Mouse (Mus musculus) intestine, embryonic 16.5 days (tissue): Measurements from ENCODE around the gene Adcy2. TPM values are rescaled to one million over a fixed set of nuclear protein-coding genes. Genes with fewer than 3 reads are reported as not detected.

Experiments used
- ATAC-seq: fragments of 200-750 bp; cut with Nextera tagmentation; 2 replicates; pipeline ENCODE4 v1.8.0; 2017; ENCODE audit warnings: moderate TSS enrichment, moderate library complexity
- H3K27ac ChIP-seq: fragments of 300-500 bp; sonication (generic); 2 replicates; pipeline ENCODE4 v1.5.1; 2014; ENCODE audit warnings: mild to moderate bottlenecking, low read length
- H3K27me3 ChIP-seq: fragments of 300-500 bp; sonication (generic); replicated peaks from 2 replicates; pipeline ENCODE4 v1.6.1; 2014; ENCODE audit warnings: low read length, control low read depth, mixed read lengths; ENCODE audit not compliant: control insufficient read depth, insufficient read depth
- H3K36me3 ChIP-seq: fragments of 300-500 bp; sonication (generic); 2 replicates; pipeline ENCODE4 v1.6.1; 2014; ENCODE audit warnings: low read length, control low read depth; ENCODE audit not compliant: control insufficient read depth, insufficient read depth
- H3K4me1 ChIP-seq: fragments of 300-500 bp; sonication (generic); 2 replicates; pipeline ENCODE4 v1.6.1; 2014; ENCODE audit warnings: low read length, control low read depth, mixed read lengths; ENCODE audit not compliant: control insufficient read depth, insufficient read depth
- H3K4me2 ChIP-seq: fragments of 300-500 bp; sonication (generic); 2 replicates; pipeline ENCODE4 v1.6.1; 2014; ENCODE audit warnings: low read depth, low read length, control low read depth
- H3K4me3 ChIP-seq: fragments of 300-500 bp; sonication (generic); 2 replicates; pipeline ENCODE4 v1.5.1; 2014; ENCODE audit warnings: mild to moderate bottlenecking, low read length
- H3K9ac ChIP-seq: fragments of 300-500 bp; sonication (generic); 2 replicates; pipeline ENCODE4 v1.6.1; 2014; ENCODE audit warnings: low read depth, low read length
- H3K9me3 ChIP-seq: fragments of 300-500 bp; sonication (generic); 2 replicates; pipeline ENCODE4 v1.6.1; 2016; ENCODE audit warnings: low read length, control low read depth; ENCODE audit not compliant: control insufficient read depth
- WGBS: fragments of 180-500 bp; shearing (Covaris S2); extraction: QIAGEN DNeasy Blood & Tissue Kit; methylation state at CpG from one replicate; pipeline ENCODE4 v1.1.7; 2014; 5-methylcytosine and 5-hydroxymethylcytosine counted together
- polyA plus RNA-seq: library from polyadenylated mRNA; unstranded; fragments of >200 nt; fragmentation: Nextera tagmentation; extraction: Ambion mirVana; gene quantifications from 2 replicates; pipeline ENCODE4 v1.2.1, GENCODE M21; 2015

Adcy2 gene
- polyA plus RNA-seq, 1 experiment from 2014 or later, result 1.1 TPM

DNA sequence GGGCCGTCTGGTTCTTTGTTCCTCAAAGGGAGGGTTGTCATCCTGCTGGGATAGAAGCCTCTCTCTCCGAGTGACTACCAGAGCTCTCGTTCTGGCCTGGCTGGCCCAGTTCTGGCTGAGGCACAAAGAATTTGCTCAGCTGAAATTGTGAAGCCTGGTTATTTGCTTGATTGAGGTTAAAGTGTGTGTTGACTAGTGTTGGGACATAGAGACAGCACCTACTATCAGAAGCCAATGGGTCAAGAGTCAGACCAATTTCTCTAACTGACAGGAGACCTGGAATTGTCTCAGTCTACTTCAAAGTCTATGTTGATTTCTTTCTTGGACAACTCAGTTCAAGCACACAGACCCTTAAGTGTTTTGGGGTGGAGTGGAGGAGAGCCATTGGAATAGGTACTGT, 372.3 kb downstream of the Adcy2 start:
- Histone ChIP-seq H3K36me3 (no peaks in the 10 kb centered on the region), H3K4me2 (no peak overlapping the region), H3K27me3 (no peaks in the 10 kb centered on the region), H3K4me3 (no peak overlapping the region), H3K9me3 (no peaks in the 10 kb centered on the region), H3K9ac (no peak overlapping the region), H3K4me1 (no peaks in the 10 kb centered on the region), H3K27ac (no peak overlapping the region)
- 72% methylated on average over 3 of the region's 3 CpGs for WGBS
- no peak for ATAC-seq

DNA sequence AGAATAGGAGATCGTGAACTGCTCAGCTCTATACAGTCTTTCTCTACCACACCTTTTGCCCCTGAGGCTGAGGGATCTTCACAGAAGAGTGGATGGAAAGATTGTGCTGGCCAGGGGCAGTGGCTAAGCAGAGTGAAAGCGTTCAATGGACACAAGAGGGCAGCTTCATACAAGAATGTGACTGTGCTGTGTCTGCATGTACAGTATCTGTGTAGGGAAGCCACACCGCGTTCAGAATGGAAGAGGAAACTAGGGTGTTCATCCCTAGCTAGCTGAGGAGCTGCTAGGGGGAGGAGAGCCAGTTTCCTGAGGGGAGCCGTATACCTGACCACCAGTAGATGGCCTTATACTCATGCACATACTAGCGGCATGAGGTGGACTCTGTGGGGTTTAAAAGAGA, 376.5 kb downstream of the Adcy2 start:
- Histone ChIP-seq H3K27ac (no peak overlapping the region), H3K9me3 (no peaks in the 10 kb centered on the region), H3K27me3 (no peaks in the 10 kb centered on the region), H3K9ac (no peak overlapping the region), H3K4me3 (no peak overlapping the region), H3K36me3 (no peaks in the 10 kb centered on the region), H3K4me1 (no peaks in the 10 kb centered on the region), H3K4me2 (no peak overlapping the region)
- 56% methylated on average over 6 of the region's 6 CpGs for WGBS
- no peak for ATAC-seq

GRCm38 (mm10) chr13:68607652-68608405, 391.5 kb downstream of the Adcy2 start:
- H3K4me1 ChIP-seq, result peaks cover 3% of the 10 kb centered on the region; the same call in 1 of the 2 replicates
- WGBS, result 48% methylated on average over 21 of the region's 21 CpGs
- H3K27me3 ChIP-seq, result no peaks in the 10 kb centered on the region
- H3K4me2 ChIP-seq, result peak overlapping the region; percentile 28
- no peaks in the 10 kb centered on the region for H3K36me3 ChIP-seq
- no peak overlapping the region for H3K27ac ChIP-seq
- no peaks in the 10 kb centered on the region for H3K9me3 ChIP-seq
- H3K4me3 ChIP-seq, result peak overlapping the region; percentile 7
- peak; percentile 43 for ATAC-seq
- H3K9ac ChIP-seq, result peak overlapping the region; percentile 17; the same call in 1 of the 2 replicates

- H3K36me3 ChIP-seq, result no peaks in the 10 kb centered on the region
- H3K4me1 ChIP-seq, result peaks cover 3% of the 10 kb centered on the region; the same call in 1 of the 2 replicates
- 4% methylated on average over 11 of the region's 11 CpGs for WGBS
- peak overlapping the region; percentile 53 for H3K4me2 ChIP-seq
- H3K9ac ChIP-seq, result peak overlapping the region; percentile 37; the same call in 1 of the 2 replicates
- peak overlapping the region; percentile 34 for H3K4me3 ChIP-seq
- H3K27ac ChIP-seq, result no peak overlapping the region
- no peaks in the 10 kb centered on the region for H3K9me3 ChIP-seq
- no peaks in the 10 kb centered on the region for H3K27me3 ChIP-seq
- ATAC-seq, result peak; percentile 90
Measured at GRCm38 (mm10) chr13:68605689-68606126, 393.6 kb downstream of the Adcy2 start.

DNA sequence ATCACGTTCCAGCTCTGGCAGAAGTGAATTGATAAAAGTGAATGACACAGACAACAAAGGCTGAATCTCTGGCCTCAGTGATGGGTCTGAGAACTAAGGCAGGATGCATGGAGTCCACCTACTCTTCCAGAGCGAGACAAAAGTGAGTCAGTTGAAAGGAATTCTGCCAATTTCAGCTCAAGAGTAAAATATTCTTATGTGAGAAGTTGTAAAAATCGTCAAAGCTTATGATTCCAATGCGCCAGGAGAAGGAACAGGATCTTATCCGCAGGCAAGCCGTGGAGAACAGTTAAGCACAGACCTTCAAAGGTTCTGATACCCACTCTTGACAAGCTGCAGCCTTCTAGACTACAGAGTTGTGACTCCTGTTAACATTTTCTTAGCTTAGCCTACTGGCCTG, 396.3 kb downstream of the Adcy2 start:
- Histone ChIP-seq H3K4me2 (no peak overlapping the region), H3K36me3 (no peaks in the 10 kb centered on the region), H3K4me3 (no peak overlapping the region), H3K9ac (no peak overlapping the region), H3K27ac (no peak overlapping the region), H3K4me1 (peaks cover 3% of the 10 kb centered on the region; the same call in 1 of the 2 replicates), H3K9me3 (no peaks in the 10 kb centered on the region), H3K27me3 (no peaks in the 10 kb centered on the region)
- ATAC-seq, result no peak
- WGBS, result 76% methylated on average over 6 of the region's 6 CpGs

DNA sequence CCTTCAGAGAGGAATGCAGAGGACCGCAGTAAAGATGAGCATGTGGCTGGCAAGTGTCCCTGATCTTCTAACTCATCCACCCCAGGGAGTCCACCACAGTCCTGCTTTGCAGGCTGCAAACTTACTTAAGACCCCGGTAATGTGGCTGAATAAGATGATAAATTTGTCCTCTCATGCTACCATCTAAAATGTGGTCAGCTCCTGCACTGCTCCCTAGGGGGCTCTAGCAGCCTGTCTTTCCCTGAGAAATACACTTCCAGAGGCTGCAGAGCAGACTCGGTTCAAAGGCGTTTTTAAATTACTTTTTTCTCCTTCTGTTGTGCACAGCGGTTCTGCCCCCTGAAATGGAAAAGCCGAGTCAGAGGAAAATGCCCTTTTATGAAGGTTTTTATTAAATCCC, 398.2 kb downstream of the Adcy2 start:
- Histone ChIP-seq H3K9ac (no peak overlapping the region), H3K4me1 (peaks cover 3% of the 10 kb centered on the region; the same call in 1 of the 2 replicates), H3K9me3 (no peaks in the 10 kb centered on the region), H3K4me3 (no peak overlapping the region), H3K27ac (no peak overlapping the region), H3K27me3 (no peaks in the 10 kb centered on the region), H3K4me2 (no peak overlapping the region), H3K36me3 (no peaks in the 10 kb centered on the region)
- no peak for ATAC-seq
- 17% methylated on average over 6 of the region's 6 CpGs for WGBS

DNA sequence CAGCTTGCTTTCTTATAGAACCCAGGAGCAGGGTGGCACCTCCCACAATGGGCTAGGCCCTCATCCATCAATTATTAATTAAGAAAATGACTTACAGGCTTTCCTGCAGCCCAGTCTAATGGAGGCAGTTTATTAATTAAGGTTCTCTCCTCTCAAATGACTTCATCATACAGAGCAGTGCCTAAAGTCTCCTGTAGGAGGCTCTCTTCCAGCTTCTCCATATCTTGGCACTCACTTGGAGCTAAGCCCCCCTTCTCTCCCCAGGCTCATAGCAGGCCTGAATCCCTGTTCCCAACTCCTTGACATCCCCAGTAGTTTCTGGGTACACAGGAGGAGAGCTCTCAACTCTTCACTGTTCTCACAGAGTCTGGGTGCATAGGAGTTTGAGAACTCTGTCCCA, 400.4 kb downstream of the Adcy2 start:
- H3K27me3 ChIP-seq, result no peaks in the 10 kb centered on the region
- no peak for ATAC-seq

GRCm38 (mm10) chr13:68597667-68598066, 401.7 kb downstream of the Adcy2 start:
- no peaks in the 10 kb centered on the region for H3K9me3 ChIP-seq
- no peak overlapping the region for H3K9ac ChIP-seq
- no peaks in the 10 kb centered on the region for H3K27me3 ChIP-seq
- 10% methylated on average over 13 of the region's 13 CpGs for WGBS
- H3K4me3 ChIP-seq, result peak overlapping the region; percentile 31
- peak; percentile 97 for ATAC-seq
- H3K4me1 ChIP-seq, result no peaks in the 10 kb centered on the region
- H3K27ac ChIP-seq, result no peak overlapping the region
- H3K36me3 ChIP-seq, result peaks cover 6% of the 10 kb centered on the region
- peak overlapping the region; percentile 50 for H3K4me2 ChIP-seq

More for the DNA sequence above, 400.4 kb downstream of the Adcy2 start:
- Histone ChIP-seq H3K4me3 (no peak overlapping the region), H3K9ac (no peak overlapping the region), H3K4me1 (no peaks in the 10 kb centered on the region), H3K9me3 (no peaks in the 10 kb centered on the region), H3K4me2 (no peak overlapping the region), H3K27ac (no peak overlapping the region), H3K36me3 (no peaks in the 10 kb centered on the region)

- H3K4me3 ChIP-seq, result peak within 1 kb of the TSS; percentile 31
- H3K27me3 ChIP-seq, result no peaks in the 10 kb centered on the region
- H3K9ac ChIP-seq, result no peak within 1 kb of the TSS
- no peak within 1 kb of the TSS for H3K27ac ChIP-seq
- H3K4me1 ChIP-seq, result no peaks in the 10 kb centered on the region
- peaks cover 10% of the 10 kb centered on the region for H3K36me3 ChIP-seq
- H3K9me3 ChIP-seq, result no peaks in the 10 kb centered on the region
- ATAC-seq, result peak; percentile 40
- peak within 1 kb of the TSS; percentile 50 for H3K4me2 ChIP-seq
- 7% methylated on average over 10 of the region's 10 CpGs for WGBS
Measured at GRCm38 (mm10) chr13:68597199-68597598, 402.1 kb downstream of the Adcy2 start, which contains the start of gene 1700001L19Rik. Gene 1700001L19Rik (plus strand): TSS chr13:68597421.
